Mouse (Mus musculus): Measurements from ENCODE around the gene 4933428G20Rik. TPM values are rescaled to one million over a fixed set of nuclear protein-coding genes. Genes with fewer than 3 reads are reported as not detected.

Gene 4933428G20Rik
- polyA plus RNA-seq, 1 experiment from 2014 or later, result 0.87 TPM

- H3K9me3 ChIP-seq, result no peaks in the 10 kb centered on the region
- peak overlapping the region; percentile 86 for H3K4me2 ChIP-seq
- peaks cover 33% of the 10 kb centered on the region for H3K4me1 ChIP-seq
- 5% methylated on average over 46 of the region's 46 CpGs for WGBS
- H3K9ac ChIP-seq, result peak overlapping the region; percentile 33
- H3K27ac ChIP-seq, result no peak overlapping the region
- H3K4me3 ChIP-seq, result peak overlapping the region; percentile 42
- H3K27me3 ChIP-seq, result peaks cover 59% of the 10 kb centered on the region
- ATAC-seq (ENCODE audit: borderline replicate concordance, extremely low read depth, low FRiP score, low TSS enrichment), result peak; percentile 31
- no peaks in the 10 kb centered on the region for H3K36me3 ChIP-seq
Observed at GRCm38 (mm10) chr11:97531381-97532260, 31.5 kb upstream of the 4933428G20Rik start.

DNA sequence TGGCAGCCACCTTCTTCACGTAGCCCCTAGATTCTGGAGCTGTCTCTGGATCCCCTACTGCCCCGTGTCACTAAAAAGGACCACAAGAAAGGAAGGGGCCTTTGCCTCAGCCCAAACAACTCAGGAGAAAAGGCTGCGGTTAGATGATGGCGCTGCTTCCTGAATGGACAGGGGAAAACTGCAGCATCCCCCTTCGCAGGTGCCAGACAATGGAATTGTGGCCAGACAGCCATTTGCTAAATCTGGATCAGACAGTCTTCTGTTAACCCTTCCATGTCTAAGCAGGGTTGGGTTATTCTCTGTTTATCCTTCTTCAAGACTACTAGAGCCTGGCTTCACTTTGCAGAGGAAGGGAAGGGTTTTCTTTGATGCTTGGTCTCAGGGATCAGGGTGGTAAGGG lies 30.8 kb upstream of the 4933428G20Rik start:
- Histone ChIP-seq H3K4me3 (no peak overlapping the region), H3K27ac (no peak overlapping the region)

DNA sequence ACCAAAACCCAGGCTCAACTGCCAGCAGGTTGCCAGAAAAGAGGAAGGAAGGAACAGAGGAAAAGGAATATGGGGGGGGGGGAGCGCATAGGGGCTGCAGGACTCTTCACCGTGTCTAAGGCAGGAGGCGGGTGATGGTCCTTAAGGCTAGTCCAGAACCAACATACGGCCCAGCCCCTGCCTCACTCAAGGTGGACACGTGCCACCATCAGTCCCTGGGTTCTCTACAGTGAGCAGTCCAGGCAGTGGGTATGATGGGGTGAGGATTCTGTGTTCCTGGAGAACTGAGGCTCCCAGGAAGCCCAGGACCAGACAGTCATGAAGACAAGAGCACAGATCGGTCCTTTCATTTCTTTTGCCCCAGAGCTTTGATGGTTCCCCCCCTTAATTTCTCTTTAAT lies 29.9 kb upstream of the 4933428G20Rik start:
- H3K9me3 ChIP-seq, result no peaks in the 10 kb centered on the region
- no peak overlapping the region for H3K4me3 ChIP-seq
- no peaks in the 10 kb centered on the region for H3K36me3 ChIP-seq
- no peak overlapping the region for H3K27ac ChIP-seq
- 89% methylated on average over 5 of the region's 6 CpGs for WGBS
- ATAC-seq (ENCODE audit: borderline replicate concordance, extremely low read depth, low FRiP score, low TSS enrichment), result no peak
- peaks cover 43% of the 10 kb centered on the region for H3K27me3 ChIP-seq
- peaks cover 27% of the 10 kb centered on the region for H3K4me1 ChIP-seq
- no peak overlapping the region for H3K4me2 ChIP-seq
- no peak overlapping the region for H3K9ac ChIP-seq

More for the DNA sequence above, 30.8 kb upstream of the 4933428G20Rik start:
- Histone ChIP-seq H3K9me3 (no peaks in the 10 kb centered on the region), H3K27me3 (peaks cover 52% of the 10 kb centered on the region), H3K4me1 (peaks cover 28% of the 10 kb centered on the region), H3K4me2 (no peak overlapping the region), H3K36me3 (no peaks in the 10 kb centered on the region), H3K9ac (no peak overlapping the region)
- no peak for ATAC-seq (ENCODE audit: borderline replicate concordance, extremely low read depth, low FRiP score, low TSS enrichment)
- 51% methylated on average over 5 of the region's 5 CpGs for WGBS

DNA sequence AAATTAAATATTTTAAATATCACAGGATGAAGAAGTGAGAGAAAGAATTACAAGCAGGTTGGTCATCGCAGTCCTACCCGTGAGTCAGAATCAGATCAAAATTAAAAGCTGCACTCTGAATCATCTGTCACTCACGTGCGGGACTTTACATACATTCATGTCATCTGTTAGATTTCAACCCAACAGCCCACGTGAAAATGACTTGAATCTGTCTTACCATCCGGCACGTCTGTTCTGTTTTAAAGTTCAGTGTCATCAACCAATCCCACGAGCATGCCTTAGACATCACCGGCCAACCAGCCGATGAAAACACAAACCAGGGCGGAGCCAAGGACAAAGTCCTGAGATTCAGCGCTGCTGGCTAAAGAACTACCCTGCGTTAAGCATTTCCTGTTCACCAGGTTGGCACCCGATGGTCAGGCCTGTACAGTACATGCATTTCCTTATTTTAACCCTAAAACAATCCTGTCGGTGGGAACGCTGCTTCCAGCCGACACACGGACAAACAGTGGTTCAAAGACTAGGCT lies 28.2 kb upstream of the 4933428G20Rik start:
- no peak overlapping the region for H3K4me2 ChIP-seq
- no peaks in the 10 kb centered on the region for H3K9me3 ChIP-seq
- no peak overlapping the region for H3K4me3 ChIP-seq
- no peak overlapping the region for H3K9ac ChIP-seq
- H3K36me3 ChIP-seq, result no peaks in the 10 kb centered on the region
- H3K27me3 ChIP-seq, result peaks cover 26% of the 10 kb centered on the region
- ATAC-seq (ENCODE audit: borderline replicate concordance, extremely low read depth, low FRiP score, low TSS enrichment), result no peak
- WGBS, result 67% methylated on average over 18 of the region's 18 CpGs
- H3K27ac ChIP-seq, result no peak overlapping the region
- H3K4me1 ChIP-seq, result peaks cover 30% of the 10 kb centered on the region

GRCm38 (mm10) chr11:97525313-97525712 lies 25.2 kb upstream of the 4933428G20Rik start:
- H3K4me1 ChIP-seq, result peaks cover 20% of the 10 kb centered on the region
- no peak overlapping the region for H3K4me3 ChIP-seq
- H3K9me3 ChIP-seq, result no peaks in the 10 kb centered on the region
- no peak for ATAC-seq (ENCODE audit: borderline replicate concordance, extremely low read depth, low FRiP score, low TSS enrichment)
- no peak overlapping the region for H3K9ac ChIP-seq
- no peaks in the 10 kb centered on the region; the same call in 1 of the 2 replicates for H3K27me3 ChIP-seq
- H3K36me3 ChIP-seq, result no peaks in the 10 kb centered on the region
- no peak overlapping the region for H3K4me2 ChIP-seq
- H3K27ac ChIP-seq, result no peak overlapping the region
- WGBS, result 84% methylated on average over 6 of the region's 6 CpGs

- H3K9ac ChIP-seq, result no peak overlapping the region
- no peak overlapping the region for H3K4me2 ChIP-seq
- WGBS, result 30% methylated on average over 9 of the region's 9 CpGs
- ATAC-seq (ENCODE audit: borderline replicate concordance, extremely low read depth, low FRiP score, low TSS enrichment), result no peak
- H3K4me3 ChIP-seq, result no peak overlapping the region
- H3K27ac ChIP-seq, result no peak overlapping the region
- H3K27me3 ChIP-seq, result no peaks in the 10 kb centered on the region
- H3K36me3 ChIP-seq, result no peaks in the 10 kb centered on the region
- H3K9me3 ChIP-seq, result no peaks in the 10 kb centered on the region
- H3K4me1 ChIP-seq, result peaks cover 20% of the 10 kb centered on the region
Observed at GRCm38 (mm10) chr11:97524306-97524705, 24.2 kb upstream of the 4933428G20Rik start.

DNA sequence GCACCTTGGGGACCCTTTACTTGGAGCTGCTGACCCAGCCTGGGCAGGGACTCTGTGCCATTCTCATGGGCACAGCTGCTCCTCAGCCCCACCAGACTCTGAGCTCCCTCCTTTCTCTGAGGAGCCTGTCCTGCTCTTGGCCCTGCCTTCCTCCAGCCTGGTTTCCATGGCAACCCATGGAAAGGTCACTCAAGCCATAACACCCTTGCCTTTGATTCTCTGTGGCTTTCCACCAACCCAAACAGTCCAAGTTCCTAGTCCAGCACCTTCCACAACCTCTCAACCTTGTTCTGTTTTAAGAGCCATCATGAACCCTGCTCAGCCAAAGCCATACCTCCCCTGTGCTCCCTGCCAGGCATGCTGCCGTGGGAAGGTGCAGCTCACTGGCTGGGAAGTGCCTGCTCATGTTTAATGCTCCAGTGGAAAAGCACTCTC lies 23.7 kb upstream of the 4933428G20Rik start:
- no peaks in the 10 kb centered on the region for H3K27me3 ChIP-seq
- WGBS, result 0% methylated on average over 1 of the region's 1 CpGs
- 0 out of 2 replicates have a peak, but pooled peaks have one; percentile 13 for ATAC-seq (ENCODE audit: borderline replicate concordance, extremely low read depth, low FRiP score, low TSS enrichment)
- no peaks in the 10 kb centered on the region for H3K9me3 ChIP-seq
- H3K4me3 ChIP-seq, result no peak overlapping the region
- H3K27ac ChIP-seq, result no peak overlapping the region
- H3K4me2 ChIP-seq, result no peak overlapping the region
- no peak overlapping the region for H3K9ac ChIP-seq
- H3K36me3 ChIP-seq, result no peaks in the 10 kb centered on the region
- peaks cover 20% of the 10 kb centered on the region for H3K4me1 ChIP-seq

DNA sequence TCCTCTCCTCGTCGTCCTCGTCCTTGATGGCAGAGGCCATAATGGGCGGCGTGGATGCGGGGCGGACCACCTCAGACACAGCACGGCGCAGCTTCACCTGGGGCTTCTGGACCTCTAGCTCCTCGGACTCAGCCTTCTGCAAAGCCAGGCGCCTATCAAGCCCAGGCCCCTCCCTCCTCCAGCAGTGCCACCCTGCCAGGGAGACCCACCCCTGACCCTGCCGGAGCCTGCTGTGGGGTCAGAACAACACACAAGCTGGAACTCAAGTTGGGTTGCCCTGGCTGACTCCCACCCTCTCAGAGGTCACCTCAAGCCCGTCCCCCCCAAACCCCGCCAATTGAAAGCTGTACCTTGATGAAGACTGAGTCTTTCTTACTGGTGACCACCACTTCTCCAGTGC lies 23.0 kb upstream of the 4933428G20Rik start:
- WGBS, result 73% methylated on average over 14 of the region's 14 CpGs
- no peak overlapping the region for H3K4me3 ChIP-seq
- H3K27ac ChIP-seq, result no peak overlapping the region
- H3K9me3 ChIP-seq, result no peaks in the 10 kb centered on the region
- no peak for ATAC-seq (ENCODE audit: borderline replicate concordance, extremely low read depth, low FRiP score, low TSS enrichment)
- peaks cover 20% of the 10 kb centered on the region for H3K4me1 ChIP-seq
- H3K4me2 ChIP-seq, result no peak overlapping the region
- no peak overlapping the region for H3K9ac ChIP-seq
- no peaks in the 10 kb centered on the region for H3K36me3 ChIP-seq
- no peaks in the 10 kb centered on the region for H3K27me3 ChIP-seq

DNA sequence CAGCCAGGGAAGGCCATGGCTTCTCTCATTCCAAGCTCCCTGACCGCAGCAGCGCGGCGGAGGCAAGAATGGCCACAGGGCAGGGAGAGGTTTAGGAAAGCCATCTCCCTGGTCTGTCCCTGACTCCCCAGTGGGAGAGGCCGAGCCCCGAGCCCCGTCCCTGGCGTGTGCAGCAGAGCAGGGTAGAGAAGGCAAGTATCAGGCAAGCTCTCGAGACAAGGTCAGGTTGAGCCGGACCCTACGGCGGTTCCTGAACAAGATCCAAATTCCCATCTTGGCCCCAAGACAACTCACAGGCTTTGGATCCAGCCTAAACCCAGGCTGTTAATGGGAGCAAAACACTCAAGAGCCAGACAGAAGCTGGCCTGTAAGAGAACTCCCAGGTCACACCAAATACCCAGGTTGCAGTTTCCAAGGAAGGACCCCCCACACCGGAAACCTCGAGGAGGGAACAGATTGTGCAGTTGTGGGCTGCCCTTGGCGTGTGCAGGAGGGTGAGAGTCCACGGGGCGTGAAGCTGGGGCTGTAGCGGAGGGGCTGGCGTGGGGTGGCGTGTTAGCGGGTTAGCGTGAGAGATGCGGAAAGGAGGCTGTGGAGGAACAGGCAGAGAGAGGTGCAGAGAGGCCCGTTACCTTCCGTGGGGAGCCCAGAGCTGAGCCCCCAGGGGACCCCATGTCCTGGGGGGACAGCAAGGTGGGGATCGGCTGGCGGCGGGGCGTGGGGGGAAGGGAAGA lies 21.8 kb upstream of the 4933428G20Rik start:
- WGBS, result 78% methylated on average over 29 of the region's 29 CpGs
- Histone ChIP-seq H3K9ac (no peak overlapping the region), H3K36me3 (no peaks in the 10 kb centered on the region), H3K9me3 (no peaks in the 10 kb centered on the region), H3K4me2 (no peak overlapping the region), H3K27ac (no peak overlapping the region), H3K27me3 (no peaks in the 10 kb centered on the region), H3K4me3 (no peak overlapping the region), H3K4me1 (peaks cover 20% of the 10 kb centered on the region)
- ATAC-seq (ENCODE audit: borderline replicate concordance, extremely low read depth, low FRiP score, low TSS enrichment), result no peak

GRCm38 (mm10) chr11:97520541-97520940 lies 20.4 kb upstream of the 4933428G20Rik start:
- H3K4me1 ChIP-seq, result peaks cover 20% of the 10 kb centered on the region
- H3K27ac ChIP-seq, result no peak overlapping the region
- H3K4me3 ChIP-seq, result no peak overlapping the region
- no peak for ATAC-seq (ENCODE audit: borderline replicate concordance, extremely low read depth, low FRiP score, low TSS enrichment)
- no peak overlapping the region for H3K4me2 ChIP-seq
- H3K9me3 ChIP-seq, result no peaks in the 10 kb centered on the region
- H3K9ac ChIP-seq, result no peak overlapping the region
- no peaks in the 10 kb centered on the region for H3K36me3 ChIP-seq
- no peaks in the 10 kb centered on the region for H3K27me3 ChIP-seq
- WGBS, result 89% methylated on average over 7 of the region's 7 CpGs

DNA sequence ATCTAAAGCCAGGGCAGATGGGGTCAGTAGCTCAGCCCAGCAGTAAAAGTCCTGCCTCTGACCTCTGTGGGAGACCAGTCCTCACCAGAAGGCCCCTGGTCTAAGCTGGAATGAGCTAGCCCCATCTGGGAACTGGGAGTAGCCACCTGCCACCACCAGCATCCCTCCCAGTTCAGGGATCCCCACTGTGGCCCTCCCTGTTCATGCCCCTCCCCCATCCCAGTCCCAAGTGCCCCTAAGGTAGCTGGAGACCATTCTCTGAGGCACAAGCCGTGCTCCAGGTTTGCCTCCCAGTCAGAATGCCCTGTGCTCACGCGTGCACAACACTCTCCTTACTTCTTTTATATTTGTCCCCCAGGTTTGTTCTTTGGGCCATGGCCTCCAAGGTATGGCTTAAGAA lies 12.9 kb upstream of the 4933428G20Rik start:
- 74% methylated on average over 3 of the region's 3 CpGs for WGBS
- Histone ChIP-seq H3K9ac (no peak overlapping the region), H3K27ac (no peak overlapping the region), H3K9me3 (no peaks in the 10 kb centered on the region), H3K36me3 (no peaks in the 10 kb centered on the region), H3K4me1 (peaks cover 21% of the 10 kb centered on the region), H3K4me3 (no peak overlapping the region), H3K27me3 (0 out of 2 replicates have a peak, but pooled peaks cover 4% of the 10 kb centered on the region), H3K4me2 (no peak overlapping the region)
- ATAC-seq (ENCODE audit: borderline replicate concordance, extremely low read depth, low FRiP score, low TSS enrichment), result no peak

All from lung, embryonic 15.5 days (tissue).